Mouse (Mus musculus): ENCODE results near the gene Fam78b. TPM values are rescaled to one million over a fixed set of nuclear protein-coding genes. Genes with fewer than 3 reads are reported as not detected.

Gene Fam78b
- polyA plus RNA-seq, 1 experiment from 2014 or later = 0.02 TPM

GRCm38 (mm10) chr1:167094589-167095148 lies 93.5 kb downstream of the Fam78b start:
- Histone ChIP-seq H3K27me3 (ENCODE audit: control insufficient read depth, insufficient read depth, low read depth, low read length) (no peaks in the 10 kb centered on the region), H3K27ac (ENCODE audit: low read length) (no peak overlapping the region), H3K4me3 (ENCODE audit: low read depth, low read length) (no peak overlapping the region), H3K4me2 (ENCODE audit: low read depth, low read length) (no peak overlapping the region), H3K9me3 (replicated peaks; ENCODE audit: control insufficient read depth, low read length) (no peaks in the 10 kb centered on the region), H3K9ac (ENCODE audit: low read depth, low read length) (no peak overlapping the region), H3K4me1 (ENCODE audit: control insufficient read depth, low read depth, low read length) (no peaks in the 10 kb centered on the region), H3K36me3 (ENCODE audit: control insufficient read depth, insufficient read depth) (no peaks in the 10 kb centered on the region)
- WGBS (ENCODE audit: insufficient replicate concordance) = 64% methylated on average over 10 of the region's 10 CpGs
- ATAC-seq (ENCODE audit: low read depth) = no peak

GRCm38 (mm10) chr1:167098741-167099140 lies 97.5 kb downstream of the Fam78b start:
- Histone ChIP-seq H3K4me1 (ENCODE audit: control insufficient read depth, low read depth, low read length) (no peaks in the 10 kb centered on the region), H3K4me3 (ENCODE audit: low read depth, low read length) (no peak overlapping the region), H3K9me3 (replicated peaks; ENCODE audit: control insufficient read depth, low read length) (no peaks in the 10 kb centered on the region), H3K27me3 (ENCODE audit: control insufficient read depth, insufficient read depth, low read depth, low read length) (no peaks in the 10 kb centered on the region), H3K36me3 (ENCODE audit: control insufficient read depth, insufficient read depth) (no peaks in the 10 kb centered on the region), H3K27ac (ENCODE audit: low read length) (no peak overlapping the region), H3K9ac (ENCODE audit: low read depth, low read length) (no peak overlapping the region), H3K4me2 (ENCODE audit: low read depth, low read length) (no peak overlapping the region)
- WGBS (ENCODE audit: insufficient replicate concordance) = 73% methylated on average over 7 of the region's 7 CpGs
- no peak for ATAC-seq (ENCODE audit: low read depth)

GRCm38 (mm10) chr1:167102046-167102445 lies 100.8 kb downstream of the Fam78b start:
- H3K4me1 ChIP-seq (ENCODE audit: control insufficient read depth, low read depth, low read length) = no peaks in the 10 kb centered on the region
- H3K27ac ChIP-seq (ENCODE audit: low read length) = no peak overlapping the region
- no peaks in the 10 kb centered on the region for H3K27me3 ChIP-seq (ENCODE audit: control insufficient read depth, insufficient read depth, low read depth, low read length)
- no peak overlapping the region for H3K9ac ChIP-seq (ENCODE audit: low read depth, low read length)
- no peak overlapping the region for H3K4me2 ChIP-seq (ENCODE audit: low read depth, low read length)
- no peaks in the 10 kb centered on the region; the same call in 1 of the 2 replicates for H3K9me3 ChIP-seq (replicated peaks; ENCODE audit: control insufficient read depth, low read length)
- no peaks in the 10 kb centered on the region for H3K36me3 ChIP-seq (ENCODE audit: control insufficient read depth, insufficient read depth)
- H3K4me3 ChIP-seq (ENCODE audit: low read depth, low read length) = no peak overlapping the region
- ATAC-seq (ENCODE audit: low read depth) = no peak
- 54% methylated on average over 8 of the region's 8 CpGs for WGBS (ENCODE audit: insufficient replicate concordance)

GRCm38 (mm10) chr1:167102566-167102965 lies 101.3 kb downstream of the Fam78b start:
- ATAC-seq (ENCODE audit: low read depth) = no peak
- H3K36me3 ChIP-seq (ENCODE audit: control insufficient read depth, insufficient read depth) = no peaks in the 10 kb centered on the region
- H3K27ac ChIP-seq (ENCODE audit: low read length) = no peak overlapping the region
- no peak overlapping the region for H3K4me2 ChIP-seq (ENCODE audit: low read depth, low read length)
- H3K4me3 ChIP-seq (ENCODE audit: low read depth, low read length) = no peak overlapping the region
- no peaks in the 10 kb centered on the region for H3K4me1 ChIP-seq (ENCODE audit: control insufficient read depth, low read depth, low read length)
- H3K9me3 ChIP-seq (replicated peaks; ENCODE audit: control insufficient read depth, low read length) = no peaks in the 10 kb centered on the region; the same call in 1 of the 2 replicates
- 46% methylated on average over 9 of the region's 9 CpGs for WGBS (ENCODE audit: insufficient replicate concordance)
- no peak overlapping the region for H3K9ac ChIP-seq (ENCODE audit: low read depth, low read length)
- H3K27me3 ChIP-seq (ENCODE audit: control insufficient read depth, insufficient read depth, low read depth, low read length) = no peaks in the 10 kb centered on the region

- no peak overlapping the region for H3K27ac ChIP-seq (ENCODE audit: low read length)
- WGBS (ENCODE audit: insufficient replicate concordance) = 45% methylated on average over 5 of the region's 5 CpGs
- no peak overlapping the region for H3K9ac ChIP-seq (ENCODE audit: low read depth, low read length)
Measured at GRCm38 (mm10) chr1:167104956-167105626, 103.9 kb downstream of the Fam78b start.

GRCm38 (mm10) chr1:167105916-167106315 lies 104.7 kb downstream of the Fam78b start:
- H3K27ac ChIP-seq (ENCODE audit: low read length) = no peak overlapping the region
- WGBS (ENCODE audit: insufficient replicate concordance) = 53% methylated on average over 4 of the region's 4 CpGs

More at GRCm38 (mm10) chr1:167104956-167105626, 103.9 kb downstream of the Fam78b start:
- no peak overlapping the region for H3K4me2 ChIP-seq (ENCODE audit: low read depth, low read length)
- H3K4me3 ChIP-seq (ENCODE audit: low read depth, low read length) = no peak overlapping the region
- no peak for ATAC-seq (ENCODE audit: low read depth)
- H3K9me3 ChIP-seq (replicated peaks; ENCODE audit: control insufficient read depth, low read length) = no peaks in the 10 kb centered on the region; the same call in 1 of the 2 replicates
- no peaks in the 10 kb centered on the region for H3K27me3 ChIP-seq (ENCODE audit: control insufficient read depth, insufficient read depth, low read depth, low read length)
- H3K4me1 ChIP-seq (ENCODE audit: control insufficient read depth, low read depth, low read length) = no peaks in the 10 kb centered on the region
- H3K36me3 ChIP-seq (ENCODE audit: control insufficient read depth, insufficient read depth) = no peaks in the 10 kb centered on the region

GRCm38 (mm10) chr1:167108973-167109509 lies 107.8 kb downstream of the Fam78b start:
- 53% methylated on average over 8 of the region's 8 CpGs for WGBS (ENCODE audit: insufficient replicate concordance)
- ATAC-seq (ENCODE audit: low read depth) = no peak

More at GRCm38 (mm10) chr1:167105916-167106315, 104.7 kb downstream of the Fam78b start:
- Histone ChIP-seq H3K36me3 (ENCODE audit: control insufficient read depth, insufficient read depth) (no peaks in the 10 kb centered on the region), H3K4me1 (ENCODE audit: control insufficient read depth, low read depth, low read length) (no peaks in the 10 kb centered on the region), H3K4me2 (ENCODE audit: low read depth, low read length) (no peak overlapping the region), H3K4me3 (ENCODE audit: low read depth, low read length) (no peak overlapping the region), H3K9ac (ENCODE audit: low read depth, low read length) (no peak overlapping the region), H3K27me3 (ENCODE audit: control insufficient read depth, insufficient read depth, low read depth, low read length) (no peaks in the 10 kb centered on the region), H3K9me3 (replicated peaks; ENCODE audit: control insufficient read depth, low read length) (no peaks in the 10 kb centered on the region; the same call in 1 of the 2 replicates)
- ATAC-seq (ENCODE audit: low read depth) = no peak

GRCm38 (mm10) chr1:167114363-167115050 lies 113.3 kb downstream of the Fam78b start:
- no peak for ATAC-seq (ENCODE audit: low read depth)
- WGBS (ENCODE audit: insufficient replicate concordance) = 51% methylated on average over 4 of the region's 4 CpGs
- no peaks in the 10 kb centered on the region for H3K9me3 ChIP-seq (replicated peaks; ENCODE audit: control insufficient read depth, low read length)
- H3K9ac ChIP-seq (ENCODE audit: low read depth, low read length) = no peak overlapping the region
- H3K36me3 ChIP-seq (ENCODE audit: control insufficient read depth, insufficient read depth) = no peaks in the 10 kb centered on the region
- H3K27ac ChIP-seq (ENCODE audit: low read length) = no peak overlapping the region
- no peaks in the 10 kb centered on the region for H3K4me1 ChIP-seq (ENCODE audit: control insufficient read depth, low read depth, low read length)
- no peak overlapping the region for H3K4me3 ChIP-seq (ENCODE audit: low read depth, low read length)
- no peaks in the 10 kb centered on the region for H3K27me3 ChIP-seq (ENCODE audit: control insufficient read depth, insufficient read depth, low read depth, low read length)
- no peak overlapping the region for H3K4me2 ChIP-seq (ENCODE audit: low read depth, low read length)

More at GRCm38 (mm10) chr1:167108973-167109509, 107.8 kb downstream of the Fam78b start:
- Histone ChIP-seq H3K27me3 (ENCODE audit: control insufficient read depth, insufficient read depth, low read depth, low read length) (no peaks in the 10 kb centered on the region), H3K9me3 (replicated peaks; ENCODE audit: control insufficient read depth, low read length) (no peaks in the 10 kb centered on the region; the same call in 1 of the 2 replicates), H3K36me3 (ENCODE audit: control insufficient read depth, insufficient read depth) (no peaks in the 10 kb centered on the region), H3K4me1 (ENCODE audit: control insufficient read depth, low read depth, low read length) (no peaks in the 10 kb centered on the region), H3K27ac (ENCODE audit: low read length) (no peak overlapping the region), H3K4me2 (ENCODE audit: low read depth, low read length) (no peak overlapping the region), H3K4me3 (ENCODE audit: low read depth, low read length) (no peak overlapping the region), H3K9ac (ENCODE audit: low read depth, low read length) (no peak overlapping the region)

Data from liver, embryonic 16.5 days (tissue).